Mouse (Mus musculus): ENCODE data around the gene Brpf3. TPM values are rescaled to one million over a fixed set of nuclear protein-coding genes. Genes with fewer than 3 reads are reported as not detected.

The Brpf3 gene
- polyA plus RNA-seq, 1 experiment from 2014 or later = 8.0 TPM

DNA sequence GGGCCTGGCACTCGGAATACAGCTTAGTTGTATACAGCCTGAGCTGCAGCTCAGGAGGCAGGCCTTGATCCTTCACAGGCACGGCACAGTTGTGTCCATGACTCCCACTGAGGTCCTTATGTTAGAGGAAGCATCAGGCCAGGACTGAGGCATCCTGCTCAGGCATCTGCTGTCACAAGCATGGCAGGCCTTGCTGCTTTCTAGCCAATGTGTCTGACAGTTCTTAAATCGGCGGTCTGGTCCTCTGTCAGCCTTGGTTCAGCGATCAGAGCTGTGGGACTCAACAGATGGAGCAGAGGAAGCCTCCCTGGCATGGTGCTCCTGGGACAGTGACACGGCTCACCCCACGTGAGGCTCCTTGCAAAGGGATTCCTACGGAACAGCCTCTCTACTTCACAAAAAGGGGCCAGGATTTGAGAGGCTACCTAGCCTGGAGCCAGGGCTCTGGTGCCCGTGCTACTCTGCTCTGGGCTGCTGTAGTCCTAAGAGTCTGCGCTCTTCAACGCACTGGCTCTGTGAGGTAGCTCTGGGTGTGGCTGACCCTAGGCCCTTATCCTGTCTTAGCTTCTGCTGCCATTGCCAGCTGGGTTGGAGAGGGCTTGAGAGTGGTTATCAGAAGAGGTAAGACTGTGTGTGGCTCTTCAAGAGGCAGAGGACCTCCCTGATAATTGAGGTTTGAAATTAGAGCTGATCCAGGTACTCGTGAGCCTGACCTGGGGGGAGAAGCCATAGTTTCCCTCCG is 22.3 kb downstream of the Brpf3 start:
- no peak overlapping the region for H3K27ac ChIP-seq
- H3K36me3 ChIP-seq (replicated peaks; ENCODE audit: control insufficient read depth, insufficient read depth) = peaks cover 93% of the 10 kb centered on the region
- DNase-seq (ENCODE audit: low spot score) = no peak
- no peak overlapping the region for H3K4me2 ChIP-seq (replicated peaks)
- WGBS = 95% methylated on average over 13 of the region's 13 CpGs
- no peak for ATAC-seq (ENCODE audit: low FRiP score)
- H3K4me3 ChIP-seq (replicated peaks; ENCODE audit: low read length) = no peak overlapping the region
- no peak overlapping the region for H3K9ac ChIP-seq
- no peaks in the 10 kb centered on the region for H3K27me3 ChIP-seq (ENCODE audit: control insufficient read depth, insufficient read depth, low read length)
- H3K4me1 ChIP-seq (replicated peaks; ENCODE audit: control insufficient read depth, insufficient read depth, low read length) = no peaks in the 10 kb centered on the region
- no peaks in the 10 kb centered on the region for H3K9me3 ChIP-seq (ENCODE audit: control insufficient read depth, low read length)

DNA sequence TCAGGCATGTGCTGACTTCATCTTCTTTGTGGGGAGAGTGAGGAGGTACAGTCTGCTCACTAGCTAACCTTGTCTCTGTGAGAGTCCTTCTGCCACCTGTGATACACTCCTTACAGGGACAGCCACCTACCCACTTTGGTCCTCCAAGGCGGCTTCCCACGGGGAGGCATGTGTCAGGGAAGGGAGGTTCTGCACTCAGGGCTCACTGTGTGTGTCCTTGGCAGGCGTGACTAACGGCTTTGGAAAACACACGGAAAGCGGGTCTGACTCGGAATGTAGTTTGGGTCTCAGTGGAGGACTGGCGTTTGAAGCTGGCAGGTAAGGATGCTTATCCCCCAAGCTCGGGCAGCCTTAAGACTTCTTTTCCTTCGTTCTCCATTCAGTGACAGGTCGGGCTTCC is 22.9 kb downstream of the Brpf3 start:
- Histone ChIP-seq H3K4me3 (replicated peaks; ENCODE audit: low read length) (no peak overlapping the region), H3K36me3 (replicated peaks; ENCODE audit: control insufficient read depth, insufficient read depth) (peaks cover 94% of the 10 kb centered on the region), H3K4me2 (replicated peaks) (no peak overlapping the region), H3K9ac (no peak overlapping the region), H3K27ac (no peak overlapping the region), H3K27me3 (ENCODE audit: control insufficient read depth, insufficient read depth, low read length) (no peaks in the 10 kb centered on the region), H3K9me3 (ENCODE audit: control insufficient read depth, low read length) (no peaks in the 10 kb centered on the region), H3K4me1 (replicated peaks; ENCODE audit: control insufficient read depth, insufficient read depth, low read length) (no peaks in the 10 kb centered on the region)
- DNase-seq (ENCODE audit: low spot score) = no peak
- WGBS = 82% methylated on average over 11 of the region's 11 CpGs
- no peak for ATAC-seq (ENCODE audit: low FRiP score)

- no peak for DNase-seq (ENCODE audit: low spot score)
- H3K4me3 ChIP-seq (replicated peaks; ENCODE audit: low read length) = no peak overlapping the region
- H3K4me2 ChIP-seq (replicated peaks) = no peak overlapping the region
- ATAC-seq (ENCODE audit: low FRiP score) = no peak
- H3K9me3 ChIP-seq (ENCODE audit: control insufficient read depth, low read length) = no peaks in the 10 kb centered on the region
- no peaks in the 10 kb centered on the region for H3K27me3 ChIP-seq (ENCODE audit: control insufficient read depth, insufficient read depth, low read length)
- H3K36me3 ChIP-seq (replicated peaks; ENCODE audit: control insufficient read depth, insufficient read depth) = peaks cover 90% of the 10 kb centered on the region
- no peak overlapping the region for H3K9ac ChIP-seq
- H3K27ac ChIP-seq = no peak overlapping the region
- WGBS = 86% methylated on average over 6 of the region's 6 CpGs
- no peaks in the 10 kb centered on the region for H3K4me1 ChIP-seq (replicated peaks; ENCODE audit: control insufficient read depth, insufficient read depth, low read length)
Measured at GRCm38 (mm10) chr17:28824896-28825295, 24.0 kb downstream of the Brpf3 start.

- DNase-seq (ENCODE audit: low spot score) (no peak), ATAC-seq (ENCODE audit: low FRiP score) (no peak)
- H3K9ac ChIP-seq = no peak overlapping the region
- peaks cover 90% of the 10 kb centered on the region for H3K36me3 ChIP-seq (replicated peaks; ENCODE audit: control insufficient read depth, insufficient read depth)
- WGBS = 93% methylated on average over 6 of the region's 6 CpGs
- H3K4me2 ChIP-seq (replicated peaks) = no peak overlapping the region
- no peak overlapping the region for H3K27ac ChIP-seq
- H3K4me1 ChIP-seq (replicated peaks; ENCODE audit: control insufficient read depth, insufficient read depth, low read length) = no peaks in the 10 kb centered on the region
- H3K4me3 ChIP-seq (replicated peaks; ENCODE audit: low read length) = no peak overlapping the region
- no peaks in the 10 kb centered on the region for H3K9me3 ChIP-seq (ENCODE audit: control insufficient read depth, low read length)
- H3K27me3 ChIP-seq (ENCODE audit: control insufficient read depth, insufficient read depth, low read length) = no peaks in the 10 kb centered on the region
Measured at GRCm38 (mm10) chr17:28825359-28826041, 24.6 kb downstream of the Brpf3 start.

DNA sequence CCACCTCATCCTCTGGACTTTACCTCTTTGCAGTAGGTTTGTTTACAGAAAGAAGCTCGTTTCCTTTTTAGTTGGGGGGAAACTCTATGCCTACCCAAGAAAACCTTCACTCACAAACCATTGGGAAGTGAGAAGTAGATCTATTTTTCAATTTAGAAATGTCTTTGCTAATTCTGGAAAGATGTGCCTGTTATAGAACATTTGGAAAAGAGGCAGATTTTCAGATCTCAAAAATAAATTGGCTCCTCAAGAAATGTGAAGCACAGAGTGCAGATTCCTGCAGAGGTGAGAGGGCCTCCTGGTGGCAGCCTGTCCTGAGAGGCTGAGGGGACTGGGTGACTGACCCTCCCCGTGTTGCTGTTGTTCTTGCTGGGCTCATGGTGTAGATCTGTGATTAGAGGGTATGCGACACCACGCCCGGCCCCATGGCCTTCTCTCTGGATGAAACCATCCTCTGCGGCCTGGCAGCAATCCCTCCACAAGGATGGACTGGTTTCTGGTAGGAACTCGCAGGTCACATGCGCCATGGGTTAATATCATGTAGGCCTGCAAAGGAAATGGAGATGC is 26.9 kb downstream of the Brpf3 start:
- no peaks in the 10 kb centered on the region for H3K4me1 ChIP-seq (replicated peaks; ENCODE audit: control insufficient read depth, insufficient read depth, low read length)

GRCm38 (mm10) chr17:28829120-28829519 is 28.2 kb downstream of the Brpf3 start:
- no peak overlapping the region for H3K9ac ChIP-seq
- no peak overlapping the region for H3K4me3 ChIP-seq (replicated peaks; ENCODE audit: low read length)
- ATAC-seq (ENCODE audit: low FRiP score) = no peak
- WGBS = 87% methylated on average over 14 of the region's 14 CpGs
- peaks cover 87% of the 10 kb centered on the region for H3K36me3 ChIP-seq (replicated peaks; ENCODE audit: control insufficient read depth, insufficient read depth)
- H3K27me3 ChIP-seq (ENCODE audit: control insufficient read depth, insufficient read depth, low read length) = no peaks in the 10 kb centered on the region
- no peaks in the 10 kb centered on the region for H3K4me1 ChIP-seq (replicated peaks; ENCODE audit: control insufficient read depth, insufficient read depth, low read length)
- H3K27ac ChIP-seq = no peak overlapping the region
- no peak overlapping the region for H3K4me2 ChIP-seq (replicated peaks)
- H3K9me3 ChIP-seq (ENCODE audit: control insufficient read depth, low read length) = no peaks in the 10 kb centered on the region
- DNase-seq (ENCODE audit: low spot score) = no peak

More for the DNA sequence above, 26.9 kb downstream of the Brpf3 start:
- DNase-seq (ENCODE audit: low spot score) (no peak), ATAC-seq (ENCODE audit: low FRiP score) (no peak)
- Histone ChIP-seq H3K4me2 (replicated peaks) (no peak overlapping the region), H3K4me3 (replicated peaks; ENCODE audit: low read length) (no peak overlapping the region), H3K27me3 (ENCODE audit: control insufficient read depth, insufficient read depth, low read length) (no peaks in the 10 kb centered on the region), H3K27ac (no peak overlapping the region), H3K9me3 (ENCODE audit: control insufficient read depth, low read length) (no peaks in the 10 kb centered on the region), H3K9ac (no peak overlapping the region), H3K36me3 (replicated peaks; ENCODE audit: control insufficient read depth, insufficient read depth) (peaks cover 88% of the 10 kb centered on the region)
- WGBS = 95% methylated on average over 8 of the region's 8 CpGs

- H3K4me2 ChIP-seq (replicated peaks) = no peak overlapping the region
- H3K4me3 ChIP-seq (replicated peaks; ENCODE audit: low read length) = no peak overlapping the region
- H3K27ac ChIP-seq = no peak overlapping the region
- H3K9ac ChIP-seq = no peak overlapping the region
- WGBS = 77% methylated on average over 8 of the region's 8 CpGs
- ATAC-seq (ENCODE audit: low FRiP score) (no peak), DNase-seq (ENCODE audit: low spot score) (no peak)
- peaks cover 78% of the 10 kb centered on the region for H3K36me3 ChIP-seq (replicated peaks; ENCODE audit: control insufficient read depth, insufficient read depth)
- H3K27me3 ChIP-seq (ENCODE audit: control insufficient read depth, insufficient read depth, low read length) = no peaks in the 10 kb centered on the region
- no peaks in the 10 kb centered on the region for H3K9me3 ChIP-seq (ENCODE audit: control insufficient read depth, low read length)
- H3K4me1 ChIP-seq (replicated peaks; ENCODE audit: control insufficient read depth, insufficient read depth, low read length) = no peaks in the 10 kb centered on the region
Measured at GRCm38 (mm10) chr17:28831065-28831464, 30.2 kb downstream of the Brpf3 start.

DNA sequence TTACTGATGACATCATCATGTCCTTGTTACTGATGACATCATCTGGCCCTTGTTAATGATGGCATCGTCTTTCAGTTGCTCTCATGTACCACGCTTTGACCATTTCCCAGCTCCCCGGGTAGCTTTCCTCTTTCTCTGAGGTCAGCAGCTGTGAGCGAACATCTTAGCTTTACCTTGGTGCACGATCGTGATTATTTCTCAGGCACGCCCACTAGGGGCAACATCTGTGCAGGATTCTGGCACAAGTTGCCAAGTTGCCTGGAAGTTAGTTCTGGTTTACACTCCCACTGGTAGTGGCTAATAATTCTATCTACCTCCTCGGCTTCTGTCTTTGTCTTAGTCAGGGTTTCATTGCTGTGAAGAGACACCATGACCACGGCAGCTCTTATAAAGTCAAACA is 31.1 kb downstream of the Brpf3 start:
- H3K4me2 ChIP-seq (replicated peaks) = no peak overlapping the region
- H3K36me3 ChIP-seq (replicated peaks; ENCODE audit: control insufficient read depth, insufficient read depth) = peaks cover 80% of the 10 kb centered on the region
- DNase-seq (ENCODE audit: low spot score) (peak; percentile 29), ATAC-seq (ENCODE audit: low FRiP score) (no peak)
- 87% methylated on average over 9 of the region's 9 CpGs for WGBS
- H3K27ac ChIP-seq = no peak overlapping the region
- no peaks in the 10 kb centered on the region for H3K27me3 ChIP-seq (ENCODE audit: control insufficient read depth, insufficient read depth, low read length)
- H3K4me1 ChIP-seq (replicated peaks; ENCODE audit: control insufficient read depth, insufficient read depth, low read length) = no peaks in the 10 kb centered on the region
- H3K4me3 ChIP-seq (replicated peaks; ENCODE audit: low read length) = no peak overlapping the region
- H3K9ac ChIP-seq = no peak overlapping the region
- H3K9me3 ChIP-seq (ENCODE audit: control insufficient read depth, low read length) = no peaks in the 10 kb centered on the region

- H3K36me3 ChIP-seq (replicated peaks; ENCODE audit: control insufficient read depth, insufficient read depth) = peaks cover 82% of the 10 kb centered on the region
- no peak for DNase-seq (ENCODE audit: low spot score)
- H3K4me1 ChIP-seq (replicated peaks; ENCODE audit: control insufficient read depth, insufficient read depth, low read length) = no peaks in the 10 kb centered on the region
- H3K4me2 ChIP-seq (replicated peaks) = no peak overlapping the region
- ATAC-seq (ENCODE audit: low FRiP score) = no peak
- H3K9ac ChIP-seq = no peak overlapping the region
- no peak overlapping the region for H3K4me3 ChIP-seq (replicated peaks; ENCODE audit: low read length)
- no peaks in the 10 kb centered on the region for H3K27me3 ChIP-seq (ENCODE audit: control insufficient read depth, insufficient read depth, low read length)
- WGBS = 97% methylated on average over 3 of the region's 3 CpGs
- H3K27ac ChIP-seq = no peak overlapping the region
- H3K9me3 ChIP-seq (ENCODE audit: control insufficient read depth, low read length) = no peaks in the 10 kb centered on the region
Measured at GRCm38 (mm10) chr17:28832875-28833274, 32.0 kb downstream of the Brpf3 start.
